Mouse (Mus musculus): Measurements from ENCODE around the gene Stpg4. TPM values are rescaled to one million over a fixed set of nuclear protein-coding genes. Genes with fewer than 3 reads are reported as not detected.

Stpg4 gene
- polyA plus RNA-seq, 1 experiment from 2014 or later, result not detected

GRCm38 (mm10) chr17:87351241-87352105, 76.1 kb downstream of the Stpg4 start:
- peak overlapping the region; percentile 68 for H3K27ac ChIP-seq (replicated peaks)
- H3K36me3 ChIP-seq, result no peaks in the 10 kb centered on the region
- DNase-seq (ENCODE audit: low spot score), result peak; percentile 45
- H3K4me3 ChIP-seq, result no peak overlapping the region
- no peaks in the 10 kb centered on the region for H3K27me3 ChIP-seq (ENCODE audit: low read depth, poor library complexity, severe bottlenecking)
- 34% methylated on average over 20 of the region's 20 CpGs for WGBS
- no peaks in the 10 kb centered on the region for H3K9me3 ChIP-seq (replicated peaks)
- peaks cover 74% of the 10 kb centered on the region for H3K4me1 ChIP-seq

GRCm38 (mm10) chr17:87350471-87351240, 76.9 kb downstream of the Stpg4 start:
- DNase-seq (ENCODE audit: low spot score), result peak; percentile 53
- WGBS, result 51% methylated on average over 13 of the region's 13 CpGs
- peak overlapping the region; percentile 68 for H3K27ac ChIP-seq (replicated peaks)

GRCm38 (mm10) chr17:87349575-87349974, 78.0 kb downstream of the Stpg4 start:
- H3K27me3 ChIP-seq (ENCODE audit: low read depth, poor library complexity, severe bottlenecking), result no peaks in the 10 kb centered on the region
- no peaks in the 10 kb centered on the region for H3K9me3 ChIP-seq (replicated peaks)
- peaks cover 72% of the 10 kb centered on the region for H3K4me1 ChIP-seq
- 83% methylated on average over 9 of the region's 9 CpGs for WGBS
- H3K4me3 ChIP-seq, result no peak overlapping the region
- no peak for DNase-seq (ENCODE audit: low spot score)
- 0 out of 2 replicates have a peak overlapping the region, but pooled peaks have one; percentile 68 for H3K27ac ChIP-seq (replicated peaks)
- no peaks in the 10 kb centered on the region for H3K36me3 ChIP-seq

More at GRCm38 (mm10) chr17:87350471-87351240, 76.9 kb downstream of the Stpg4 start:
- Histone ChIP-seq H3K36me3 (no peaks in the 10 kb centered on the region), H3K9me3 (replicated peaks) (no peaks in the 10 kb centered on the region), H3K27me3 (ENCODE audit: low read depth, poor library complexity, severe bottlenecking) (no peaks in the 10 kb centered on the region), H3K4me3 (no peak overlapping the region), H3K4me1 (peaks cover 66% of the 10 kb centered on the region)

GRCm38 (mm10) chr17:87349069-87349468, 78.5 kb downstream of the Stpg4 start:
- Histone ChIP-seq H3K27ac (replicated peaks) (peak overlapping the region; percentile 70), H3K27me3 (ENCODE audit: low read depth, poor library complexity, severe bottlenecking) (no peaks in the 10 kb centered on the region), H3K4me3 (no peak overlapping the region), H3K4me1 (peaks cover 70% of the 10 kb centered on the region), H3K9me3 (replicated peaks) (no peaks in the 10 kb centered on the region), H3K36me3 (no peaks in the 10 kb centered on the region)
- DNase-seq (ENCODE audit: low spot score), result no peak
- 26% methylated on average over 9 of the region's 9 CpGs for WGBS

- Histone ChIP-seq H3K4me1 (peaks cover 63% of the 10 kb centered on the region), H3K27ac (replicated peaks) (peak overlapping the region; percentile 70), H3K36me3 (no peaks in the 10 kb centered on the region), H3K27me3 (ENCODE audit: low read depth, poor library complexity, severe bottlenecking) (no peaks in the 10 kb centered on the region), H3K9me3 (replicated peaks) (no peaks in the 10 kb centered on the region), H3K4me3 (no peak overlapping the region)
- WGBS, result 40% methylated on average over 9 of the region's 9 CpGs
- no peak for DNase-seq (ENCODE audit: low spot score)
Observed at GRCm38 (mm10) chr17:87348353-87348752, 79.2 kb downstream of the Stpg4 start.

- H3K36me3 ChIP-seq, result no peaks in the 10 kb centered on the region
- no peak overlapping the region for H3K27ac ChIP-seq (replicated peaks)
- H3K9me3 ChIP-seq (replicated peaks), result no peaks in the 10 kb centered on the region
- DNase-seq (ENCODE audit: low spot score), result no peak
- peaks cover 32% of the 10 kb centered on the region for H3K4me1 ChIP-seq
- H3K27me3 ChIP-seq (ENCODE audit: low read depth, poor library complexity, severe bottlenecking), result no peaks in the 10 kb centered on the region
- no peak overlapping the region for H3K4me3 ChIP-seq
- 56% methylated on average over 4 of the region's 4 CpGs for WGBS
Observed at GRCm38 (mm10) chr17:87345252-87345593, 82.3 kb downstream of the Stpg4 start.

- Histone ChIP-seq H3K36me3 (no peaks in the 10 kb centered on the region), H3K27ac (replicated peaks) (no peak overlapping the region), H3K4me1 (peaks cover 26% of the 10 kb centered on the region), H3K4me3 (no peak overlapping the region), H3K27me3 (ENCODE audit: low read depth, poor library complexity, severe bottlenecking) (no peaks in the 10 kb centered on the region), H3K9me3 (replicated peaks) (no peaks in the 10 kb centered on the region)
- WGBS, result 78% methylated on average over 18 of the region's 18 CpGs
- DNase-seq (ENCODE audit: low spot score), result no peak
Observed at GRCm38 (mm10) chr17:87344441-87345251, 82.9 kb downstream of the Stpg4 start.

GRCm38 (mm10) chr17:87343060-87343703, 84.4 kb downstream of the Stpg4 start:
- no peak for DNase-seq (ENCODE audit: low spot score)
- WGBS, result 70% methylated on average over 8 of the region's 8 CpGs
- Histone ChIP-seq H3K27me3 (ENCODE audit: low read depth, poor library complexity, severe bottlenecking) (no peaks in the 10 kb centered on the region), H3K36me3 (no peaks in the 10 kb centered on the region), H3K9me3 (replicated peaks) (no peaks in the 10 kb centered on the region), H3K4me3 (no peak overlapping the region), H3K4me1 (peaks cover 11% of the 10 kb centered on the region), H3K27ac (replicated peaks) (no peak overlapping the region)

Other genes with a start within 250 kb of the Stpg4 start
- 79.7 and 86.6 TPM in 2 replicates for gene Mcfd2, start 161.8 kb downstream of the Stpg4 start, polyA plus RNA-seq (2016; fragmentation: Nextera tagmentation; extraction: Ambion mirVana)
- gene Ttc7, start 144.9 kb downstream of the Stpg4 start, polyA plus RNA-seq (2016; fragmentation: Nextera tagmentation; extraction: Ambion mirVana), result 3.5 and 5.4 TPM in 2 replicates
- gene Calm2, start 19.2 kb upstream of the Stpg4 start, polyA plus RNA-seq (2016; fragmentation: Nextera tagmentation; extraction: Ambion mirVana), result 1,154 and 1,167 TPM in 2 replicates
- gene Epcam, start 208.2 kb upstream of the Stpg4 start, polyA plus RNA-seq (2016; fragmentation: Nextera tagmentation; extraction: Ambion mirVana), result 8.3 and 11.8 TPM in 2 replicates
- 135 and 141 TPM in 2 replicates for gene Msh2, start 244.6 kb upstream of the Stpg4 start, polyA plus RNA-seq (2016; fragmentation: Nextera tagmentation; extraction: Ambion mirVana)